Mouse (Mus musculus) midbrain, embryonic 10.5 days (tissue): ENCODE measurements around the gene Mapkapk2. TPM values are rescaled to one million over a fixed set of nuclear protein-coding genes. Genes with fewer than 3 reads are reported as not detected.

ENCODE experiments used
- DNase-seq: peaks from one replicate; pipeline ENCODE4 v3.0.0-alpha.2; 2017; ENCODE audit warnings: low spot score
- H3K27ac ChIP-seq: fragments of 300-500 bp; sonication (generic); replicated peaks from 2 replicates; pipeline ENCODE4 v1.5.1; 2016; ENCODE audit warnings: mild to moderate bottlenecking
- H3K27me3 ChIP-seq: fragments of 300-500 bp; sonication (generic); 2 replicates; pipeline ENCODE4 v1.6.1; 2016; ENCODE audit warnings: low read depth, mild to moderate bottlenecking; ENCODE audit not compliant: poor library complexity, severe bottlenecking
- H3K36me3 ChIP-seq: fragments of 300-500 bp; sonication (generic); 2 replicates; pipeline ENCODE4 v1.6.1; 2016; ENCODE audit warnings: mild to moderate bottlenecking, moderate library complexity
- H3K4me1 ChIP-seq: fragments of 300-500 bp; sonication (generic); 2 replicates; pipeline ENCODE4 v1.6.1; 2016
- H3K4me3 ChIP-seq: fragments of 300-500 bp; sonication (generic); 2 replicates; pipeline ENCODE4 v1.5.1; 2016; ENCODE audit warnings: mild to moderate bottlenecking, moderate library complexity
- H3K9me3 ChIP-seq: fragments of 300-500 bp; sonication (generic); replicated peaks from 2 replicates; pipeline ENCODE4 v1.6.1; 2016; ENCODE audit warnings: mild to moderate bottlenecking
- WGBS: fragments of 180-500 bp; shearing (Covaris S2); methylation state at CpG from one replicate; pipeline ENCODE4 v1.1.7; 2016; 5-methylcytosine and 5-hydroxymethylcytosine counted together
- polyA plus RNA-seq: library from polyadenylated mRNA; unstranded; fragments of >200 nt; fragmentation: Nextera tagmentation; extraction: Ambion mirVana; gene quantifications from 2 replicates; pipeline ENCODE4 v1.2.1, GENCODE M21; 2016

The Mapkapk2 gene
- polyA plus RNA-seq, 1 experiment from 2014 or later: 50.9 TPM

GRCm38 (mm10) chr1:131015879-131016278 is 81.7 kb downstream of the Mapkapk2 start:
- WGBS: 95% methylated on average over 7 of the region's 7 CpGs
- H3K4me1 ChIP-seq: peaks cover 7% of the 10 kb centered on the region
- DNase-seq: no peak
- no peaks in the 10 kb centered on the region for H3K36me3 ChIP-seq
- no peaks in the 10 kb centered on the region for H3K27me3 ChIP-seq
- H3K27ac ChIP-seq: no peak overlapping the region
- H3K9me3 ChIP-seq: no peaks in the 10 kb centered on the region
- no peak overlapping the region for H3K4me3 ChIP-seq

- no peak overlapping the region for H3K27ac ChIP-seq
- no peaks in the 10 kb centered on the region for H3K36me3 ChIP-seq
- WGBS: 91% methylated on average over 6 of the region's 6 CpGs
- H3K9me3 ChIP-seq: no peaks in the 10 kb centered on the region
- H3K4me1 ChIP-seq: peaks cover 3% of the 10 kb centered on the region; the same call in 1 of the 2 replicates
- no peak for DNase-seq
- no peak overlapping the region for H3K4me3 ChIP-seq
- no peaks in the 10 kb centered on the region for H3K27me3 ChIP-seq
Measured at GRCm38 (mm10) chr1:131015281-131015680, 82.3 kb downstream of the Mapkapk2 start.

- peaks cover 8% of the 10 kb centered on the region; the same call in 1 of the 2 replicates for H3K4me1 ChIP-seq
- no peaks in the 10 kb centered on the region for H3K36me3 ChIP-seq
- no peak for DNase-seq
- no peak overlapping the region for H3K4me3 ChIP-seq
- no peaks in the 10 kb centered on the region for H3K27me3 ChIP-seq
- 94% methylated on average over 5 of the region's 5 CpGs for WGBS
- H3K9me3 ChIP-seq: no peaks in the 10 kb centered on the region
- no peak overlapping the region for H3K27ac ChIP-seq
Measured at GRCm38 (mm10) chr1:131013926-131014325, 83.7 kb downstream of the Mapkapk2 start.

- Histone ChIP-seq H3K4me3 (no peak overlapping the region), H3K27ac (no peak overlapping the region), H3K36me3 (no peaks in the 10 kb centered on the region), H3K4me1 (peaks cover 8% of the 10 kb centered on the region; the same call in 1 of the 2 replicates), H3K9me3 (no peaks in the 10 kb centered on the region), H3K27me3 (no peaks in the 10 kb centered on the region)
- DNase-seq: no peak
- WGBS: 85% methylated on average over 8 of the region's 8 CpGs
Measured at GRCm38 (mm10) chr1:131012494-131012893, 85.1 kb downstream of the Mapkapk2 start.

GRCm38 (mm10) chr1:131010201-131011153 is 87.1 kb downstream of the Mapkapk2 start:
- H3K27ac ChIP-seq: no peak overlapping the region
- 86% methylated on average over 17 of the region's 17 CpGs for WGBS
- no peak for DNase-seq

GRCm38 (mm10) chr1:131006069-131006468 is 91.6 kb downstream of the Mapkapk2 start:
- Histone ChIP-seq H3K36me3 (no peaks in the 10 kb centered on the region), H3K27ac (no peak overlapping the region), H3K4me1 (peaks cover 10% of the 10 kb centered on the region), H3K27me3 (no peaks in the 10 kb centered on the region), H3K4me3 (no peak overlapping the region), H3K9me3 (no peaks in the 10 kb centered on the region)
- no peak for DNase-seq
- WGBS: 85% methylated on average over 1 of the region's 1 CpGs

More at GRCm38 (mm10) chr1:131010201-131011153, 87.1 kb downstream of the Mapkapk2 start:
- Histone ChIP-seq H3K4me1 (peaks cover 8% of the 10 kb centered on the region; the same call in 1 of the 2 replicates), H3K27me3 (no peaks in the 10 kb centered on the region), H3K36me3 (no peaks in the 10 kb centered on the region), H3K4me3 (no peak overlapping the region), H3K9me3 (no peaks in the 10 kb centered on the region)

Other genes starting within 250 kb of the Mapkapk2 start
- not detected in 2 replicates for gene Fcmr, start 232.2 kb downstream of the Mapkapk2 start, polyA plus RNA-seq
- gene Il24, start 210.4 kb downstream of the Mapkapk2 start, polyA plus RNA-seq: not detected in 2 replicates
- not detected in 2 replicates for gene Il20, start 186.4 kb downstream of the Mapkapk2 start, polyA plus RNA-seq
- 0.14 TPM in 1 of 2 replicates, not detected in the other for gene Il19, start 157.7 kb downstream of the Mapkapk2 start, polyA plus RNA-seq
- gene Il10, start 78.0 kb downstream of the Mapkapk2 start, polyA plus RNA-seq: not detected in 2 replicates
- gene Dyrk3, start 40.5 kb upstream of the Mapkapk2 start, polyA plus RNA-seq: 15.4 and 18.1 TPM in 2 replicates
- gene Eif2d, start 55.4 kb upstream of the Mapkapk2 start, polyA plus RNA-seq: 60.5 and 62.6 TPM in 2 replicates
- gene Rassf5, start 147.4 kb upstream of the Mapkapk2 start, polyA plus RNA-seq: 0.93 and 1.0 TPM in 2 replicates
- 0.54 and 1.2 TPM in 2 replicates for gene Ikbke, start 181.8 kb upstream of the Mapkapk2 start, polyA plus RNA-seq